Mouse (Mus musculus): Measurements from ENCODE around the gene Olfr1386.

DNA sequence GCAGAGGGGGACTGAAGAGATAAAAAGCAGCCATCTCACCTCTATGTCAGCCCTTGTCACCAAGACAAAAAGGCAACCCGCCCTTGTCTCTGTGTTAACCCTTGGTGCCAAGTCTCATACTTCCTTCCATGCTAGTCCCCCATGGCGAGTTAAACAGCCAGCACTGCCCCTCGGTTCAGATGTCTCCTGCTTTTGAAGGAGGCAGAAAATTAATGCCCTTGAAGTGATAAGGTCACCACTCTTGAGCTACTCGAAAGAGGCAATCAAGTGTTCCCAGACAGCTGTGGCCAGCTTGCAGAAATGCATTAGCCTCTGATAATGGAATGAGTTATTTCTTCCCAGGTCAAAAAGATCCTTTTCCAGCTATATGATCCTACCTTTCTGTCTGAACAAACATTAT, 21.1 kb downstream of the Olfr1386 start:
- TF ChIP-seq CTCF (IDR thresholded peaks at IDR 0.05; ENCODE audit: low read depth, low read length) (no peak), POLR2AphosphoS5 (IDR thresholded peaks at IDR 0.05; ENCODE audit: insufficient replicate concordance, low read depth, low read length) (no peak)

Data from G1E (cell line).